Mouse (Mus musculus) ES-Bruce4 (cell line): ENCODE data around the gene Cd207. TPM values are rescaled to one million over a fixed set of nuclear protein-coding genes. Genes with fewer than 3 reads are reported as not detected.

Experiments
- H3K27ac ChIP-seq: 2 replicates; pipeline ENCODE4 v1.5.1; 2012; ENCODE audit warnings: low read length, inconsistent platforms; ENCODE audit not compliant: insufficient read depth
- H3K27me3 ChIP-seq: 2 replicates; pipeline ENCODE4 v1.6.1; 2012; ENCODE audit warnings: mild to moderate bottlenecking, low read length, inconsistent platforms; ENCODE audit not compliant: control insufficient read depth, poor library complexity, insufficient read depth, severe bottlenecking
- H3K36me3 ChIP-seq: 2 replicates; pipeline ENCODE4 v1.6.1; 2012; ENCODE audit warnings: inconsistent platforms, mild to moderate bottlenecking, low read length, moderate library complexity; ENCODE audit not compliant: control insufficient read depth, poor library complexity, insufficient read depth, severe bottlenecking
- H3K4me1 ChIP-seq: one replicate; pipeline ENCODE4 v1.8.1; 2011; ENCODE audit warnings: low read length; ENCODE audit not compliant: control insufficient read depth, insufficient read depth
- H3K4me3 ChIP-seq: 2 replicates; pipeline ENCODE4 v1.5.1; 2011; ENCODE audit warnings: low read depth, mild to moderate bottlenecking, low read length
- H3K9ac ChIP-seq: 2 replicates; pipeline ENCODE4 v1.6.1; 2012; ENCODE audit warnings: low read depth, mild to moderate bottlenecking, inconsistent platforms; ENCODE audit not compliant: poor library complexity, severe bottlenecking
- H3K9me3 ChIP-seq: replicated peaks from 2 replicates; pipeline ENCODE4 v1.6.1; 2012; ENCODE audit warnings: mild to moderate bottlenecking, low read length, inconsistent platforms; ENCODE audit not compliant: control insufficient read depth, poor library complexity, insufficient read depth, severe bottlenecking
- CTCF ChIP-seq: IDR thresholded peaks from one replicate; pipeline ENCODE4 v1.8.1; 2011; ENCODE audit warnings: low read depth, low read length
- EP300 ChIP-seq: IDR thresholded peaks from 2 replicates; pipeline ENCODE4 v1.6.1; 2011; ENCODE audit warnings: low read depth, low read length; ENCODE audit not compliant: insufficient read depth
- POLR2A ChIP-seq: IDR thresholded peaks from one replicate; pipeline ENCODE4 v1.8.1; 2011; ENCODE audit warnings: low read length; ENCODE audit not compliant: insufficient read depth
- polyA plus RNA-seq: library from polyadenylated mRNA; stranded (reverse); fragments of >200 nt; gene quantifications from 2 replicates; pipeline ENCODE4 v1.2.4, GENCODE M21; 2011; ENCODE audit warnings: low read depth; ENCODE audit not compliant: missing spikeins, insufficient read depth, insufficient read length

Cd207 gene
- polyA plus RNA-seq, 1 experiment: not detected

- Histone ChIP-seq H3K27me3 (0 out of 2 replicates have a peak, but pooled peaks cover 4% of the 10 kb centered on the region), H3K4me1 (no peaks in the 10 kb centered on the region), H3K9ac (no peak overlapping the region), H3K4me3 (no peak overlapping the region), H3K9me3 (no peaks in the 10 kb centered on the region), H3K27ac (no peak overlapping the region), H3K36me3 (no peaks in the 10 kb centered on the region)
- TF ChIP-seq CTCF (no peak), POLR2A (no peak)
These were observed 13.3 kb upstream of the Cd207 start for GRCm38 (mm10) chr6:83690936-83691335.

- 0 out of 2 replicates have a peak, but pooled peaks cover 4% of the 10 kb centered on the region for H3K27me3 ChIP-seq
- no peak for TF ChIP-seq EP300
- no peak for TF ChIP-seq POLR2A
- peak; percentile 67 for TF ChIP-seq CTCF
These were observed 12.6 kb upstream of the Cd207 start for GRCm38 (mm10) chr6:83690277-83690676.

GRCm38 (mm10) chr6:83689374-83689773 is 11.7 kb upstream of the Cd207 start:
- Histone ChIP-seq H3K4me1 (no peaks in the 10 kb centered on the region), H3K36me3 (no peaks in the 10 kb centered on the region), H3K27me3 (0 out of 2 replicates have a peak, but pooled peaks cover 4% of the 10 kb centered on the region), H3K9me3 (no peaks in the 10 kb centered on the region), H3K9ac (no peak overlapping the region), H3K4me3 (no peak overlapping the region), H3K27ac (no peak overlapping the region)
- TF ChIP-seq EP300 (no peak), CTCF (no peak), POLR2A (no peak)

More at GRCm38 (mm10) chr6:83690277-83690676, 12.6 kb upstream of the Cd207 start:
- no peaks in the 10 kb centered on the region for H3K9me3 ChIP-seq
- no peaks in the 10 kb centered on the region for H3K36me3 ChIP-seq
- H3K9ac ChIP-seq: no peak overlapping the region
- no peaks in the 10 kb centered on the region for H3K4me1 ChIP-seq
- H3K27ac ChIP-seq: no peak overlapping the region
- no peak overlapping the region for H3K4me3 ChIP-seq

GRCm38 (mm10) chr6:83673395-83673794 is 4.3 kb downstream of the Cd207 start:
- TF ChIP-seq CTCF (peak; percentile 73), EP300 (no peak), POLR2A (no peak)
- no peaks in the 10 kb centered on the region for H3K27me3 ChIP-seq
- H3K4me1 ChIP-seq: no peaks in the 10 kb centered on the region
- H3K36me3 ChIP-seq: no peaks in the 10 kb centered on the region
- no peaks in the 10 kb centered on the region for H3K9me3 ChIP-seq
- H3K4me3 ChIP-seq: no peak overlapping the region
- H3K27ac ChIP-seq: no peak overlapping the region
- H3K9ac ChIP-seq: no peak overlapping the region

- TF ChIP-seq POLR2A: no peak
- no peak for TF ChIP-seq EP300
- no peak for TF ChIP-seq CTCF
- Histone ChIP-seq H3K36me3 (no peaks in the 10 kb centered on the region), H3K9me3 (peaks cover 19% of the 10 kb centered on the region), H3K4me3 (no peak overlapping the region), H3K27me3 (no peaks in the 10 kb centered on the region; the same call in 1 of the 2 replicates), H3K9ac (no peak overlapping the region), H3K27ac (no peak overlapping the region), H3K4me1 (no peaks in the 10 kb centered on the region)
These were observed 12.6 kb downstream of the Cd207 start for GRCm38 (mm10) chr6:83665009-83665408.

GRCm38 (mm10) chr6:83660821-83661220 is 16.8 kb downstream of the Cd207 start:
- Histone ChIP-seq H3K27me3 (no peaks in the 10 kb centered on the region; the same call in 1 of the 2 replicates), H3K36me3 (no peaks in the 10 kb centered on the region), H3K9me3 (peaks cover 7% of the 10 kb centered on the region), H3K9ac (no peak overlapping the region), H3K4me3 (no peak overlapping the region), H3K4me1 (no peaks in the 10 kb centered on the region), H3K27ac (no peak overlapping the region)
- TF ChIP-seq EP300: no peak
- no peak for TF ChIP-seq POLR2A
- no peak for TF ChIP-seq CTCF
